Mouse (Mus musculus): ENCODE measurements around the gene Cpne4. TPM values are rescaled to one million over a fixed set of nuclear protein-coding genes. Genes with fewer than 3 reads are reported as not detected.

Gene Cpne4
- not detected in 2 replicates for polyA plus RNA-seq (2012; ENCODE audit: insufficient read depth, low replicate concordance)

DNA sequence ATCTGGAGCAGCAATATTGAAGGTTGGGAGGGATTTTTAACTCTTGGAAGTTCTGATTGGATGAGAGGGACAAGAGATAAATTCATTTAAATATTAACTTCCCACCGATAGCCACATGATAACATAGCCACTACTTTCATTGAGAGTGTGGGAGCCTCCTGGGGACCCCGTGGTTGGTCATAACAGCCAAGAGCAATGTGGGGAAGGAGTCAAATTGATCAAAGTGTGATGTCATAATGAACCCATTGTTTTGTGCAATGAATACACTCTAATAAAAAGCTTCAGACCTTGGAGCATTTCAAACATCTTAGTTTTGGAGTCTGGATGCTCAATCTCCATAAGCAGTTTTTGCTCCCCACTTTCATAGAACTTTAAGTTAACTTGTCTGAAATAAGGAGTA lies at the start of gene Cpne4:
Gene Cpne4 (plus strand): TSS at position 301 of the 400 bp plus-strand sequence.
- H3K36me3 ChIP-seq (replicated peaks; ENCODE audit: low read length), result no peaks in the 10 kb centered on the region
- peaks cover 8% of the 10 kb centered on the region for H3K9me3 ChIP-seq
- H3K27me3 ChIP-seq (replicated peaks), result no peaks in the 10 kb centered on the region
- no peaks in the 10 kb centered on the region for H3K4me1 ChIP-seq
- H3K4me3 ChIP-seq (replicated peaks), result no peak within 1 kb of the TSS
- TF ChIP-seq FLI1 (IDR thresholded peaks at IDR 0.05; ENCODE audit: low read length) (no peak), GATA1 (IDR thresholded peaks at IDR 0.05; ENCODE audit: borderline replicate concordance, low read length) (no peak)

- H3K27me3 ChIP-seq (replicated peaks), result no peaks in the 10 kb centered on the region
- H3K36me3 ChIP-seq (replicated peaks; ENCODE audit: low read length), result no peaks in the 10 kb centered on the region
- H3K4me3 ChIP-seq (replicated peaks), result no peak overlapping the region
- TF ChIP-seq GATA1 (IDR thresholded peaks at IDR 0.05; ENCODE audit: borderline replicate concordance, low read length) (no peak), FLI1 (IDR thresholded peaks at IDR 0.05; ENCODE audit: low read length) (no peak)
- no peaks in the 10 kb centered on the region for H3K4me1 ChIP-seq
- H3K9me3 ChIP-seq, result no peaks in the 10 kb centered on the region
Measured at GRCm38 (mm10) chr9:104515187-104515586, 31.9 kb upstream of the Cpne4 start.

- H3K27me3 ChIP-seq (replicated peaks), result no peaks in the 10 kb centered on the region
Measured at GRCm38 (mm10) chr9:104535508-104535907, 11.6 kb upstream of the Cpne4 start.

GRCm38 (mm10) chr9:104565815-104566214 lies 18.7 kb downstream of the Cpne4 start:
- no peaks in the 10 kb centered on the region for H3K36me3 ChIP-seq (replicated peaks; ENCODE audit: low read length)
- peaks cover 2% of the 10 kb centered on the region for H3K27me3 ChIP-seq (replicated peaks)
- no peak overlapping the region for H3K4me3 ChIP-seq (replicated peaks)
- no peaks in the 10 kb centered on the region for H3K9me3 ChIP-seq
- H3K4me1 ChIP-seq, result no peaks in the 10 kb centered on the region
- TF ChIP-seq GATA1 (IDR thresholded peaks at IDR 0.05; ENCODE audit: borderline replicate concordance, low read length) (no peak), FLI1 (IDR thresholded peaks at IDR 0.05; ENCODE audit: low read length) (no peak)

More at GRCm38 (mm10) chr9:104535508-104535907, 11.6 kb upstream of the Cpne4 start:
- TF ChIP-seq GATA1 (IDR thresholded peaks at IDR 0.05; ENCODE audit: borderline replicate concordance, low read length), result no peak
- TF ChIP-seq FLI1 (IDR thresholded peaks at IDR 0.05; ENCODE audit: low read length), result no peak
- Histone ChIP-seq H3K36me3 (replicated peaks; ENCODE audit: low read length) (no peaks in the 10 kb centered on the region), H3K4me1 (no peaks in the 10 kb centered on the region), H3K4me3 (replicated peaks) (no peak overlapping the region), H3K9me3 (peaks cover 5% of the 10 kb centered on the region; the same call in 1 of the 2 replicates)

- TF ChIP-seq FLI1 (IDR thresholded peaks at IDR 0.05; ENCODE audit: low read length), result no peak
- no peak for TF ChIP-seq GATA1 (IDR thresholded peaks at IDR 0.05; ENCODE audit: borderline replicate concordance, low read length)
- no peak overlapping the region for H3K4me3 ChIP-seq (replicated peaks)
- H3K4me1 ChIP-seq, result no peaks in the 10 kb centered on the region
- no peaks in the 10 kb centered on the region for H3K9me3 ChIP-seq
- no peaks in the 10 kb centered on the region for H3K36me3 ChIP-seq (replicated peaks; ENCODE audit: low read length)
- peaks cover 2% of the 10 kb centered on the region for H3K27me3 ChIP-seq (replicated peaks)
Measured at GRCm38 (mm10) chr9:104566468-104566867, 19.4 kb downstream of the Cpne4 start.

DNA sequence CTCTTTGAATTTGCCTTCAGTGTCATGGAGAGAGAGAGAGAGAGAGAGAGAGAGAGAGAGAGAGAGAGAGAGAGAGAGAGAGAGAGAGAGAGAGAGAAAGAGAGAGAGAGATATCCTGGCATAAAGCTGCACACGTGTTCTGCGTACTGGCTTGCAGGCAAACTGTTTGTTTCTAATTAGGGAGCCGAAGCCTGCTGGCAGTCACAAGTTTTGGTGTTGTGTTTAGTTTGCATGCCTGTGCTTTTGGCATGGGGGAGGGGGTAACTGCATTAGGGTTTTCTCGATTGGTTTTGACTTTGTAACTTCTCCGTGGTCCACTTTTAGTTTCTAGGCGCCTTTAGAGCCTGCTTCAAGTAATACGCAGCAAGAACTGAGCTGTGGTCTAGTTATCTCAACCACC lies 20.0 kb downstream of the Cpne4 start:
- TF ChIP-seq FLI1 (IDR thresholded peaks at IDR 0.05; ENCODE audit: low read length), result no peak
- no peak for TF ChIP-seq GATA1 (IDR thresholded peaks at IDR 0.05; ENCODE audit: borderline replicate concordance, low read length)

DNA sequence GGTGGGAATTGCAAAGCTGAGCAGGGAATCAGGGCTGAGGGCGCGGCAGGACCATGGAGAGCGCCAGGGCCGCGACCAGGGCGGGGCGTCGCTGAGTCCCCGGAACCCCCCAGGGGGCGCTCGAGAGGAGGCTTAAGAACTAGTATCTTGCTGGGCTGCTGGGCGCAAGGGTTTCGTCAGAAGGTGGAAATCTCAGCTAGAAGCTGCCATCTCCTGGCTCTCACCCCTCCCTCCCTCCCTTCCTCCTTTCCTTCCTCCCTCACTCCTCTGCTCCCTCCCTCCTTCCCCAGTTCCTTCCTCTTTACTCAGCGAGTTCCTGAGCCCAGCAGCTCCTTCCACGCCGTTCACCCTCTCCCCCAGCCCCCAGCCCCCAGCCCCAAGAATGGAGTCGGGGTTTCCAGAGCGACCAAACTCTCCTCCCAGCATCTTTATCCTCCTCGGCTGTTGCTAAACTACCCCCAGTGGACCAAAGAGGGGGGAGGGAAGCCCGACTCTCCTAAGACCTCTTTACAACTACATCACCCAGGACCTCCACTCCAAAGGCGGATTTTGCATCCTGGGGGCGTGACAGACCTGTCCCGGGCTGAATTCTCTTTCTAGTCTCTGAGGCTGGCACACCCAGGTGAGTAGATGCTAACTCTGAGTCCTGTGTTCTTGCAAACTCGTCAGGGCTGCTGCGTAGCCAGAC lies 22.5 kb downstream of the Cpne4 start:
- Histone ChIP-seq H3K27me3 (replicated peaks) (peaks cover 2% of the 10 kb centered on the region), H3K4me3 (replicated peaks) (no peak overlapping the region), H3K36me3 (replicated peaks; ENCODE audit: low read length) (no peaks in the 10 kb centered on the region), H3K9me3 (no peaks in the 10 kb centered on the region), H3K4me1 (no peaks in the 10 kb centered on the region)
- TF ChIP-seq FLI1 (IDR thresholded peaks at IDR 0.05; ENCODE audit: low read length), result no peak
- TF ChIP-seq GATA1 (IDR thresholded peaks at IDR 0.05; ENCODE audit: borderline replicate concordance, low read length), result no peak

More for the DNA sequence above, 20.0 kb downstream of the Cpne4 start:
- Histone ChIP-seq H3K4me1 (no peaks in the 10 kb centered on the region), H3K9me3 (no peaks in the 10 kb centered on the region), H3K36me3 (replicated peaks; ENCODE audit: low read length) (no peaks in the 10 kb centered on the region), H3K4me3 (replicated peaks) (no peak overlapping the region), H3K27me3 (replicated peaks) (peaks cover 2% of the 10 kb centered on the region)

DNA sequence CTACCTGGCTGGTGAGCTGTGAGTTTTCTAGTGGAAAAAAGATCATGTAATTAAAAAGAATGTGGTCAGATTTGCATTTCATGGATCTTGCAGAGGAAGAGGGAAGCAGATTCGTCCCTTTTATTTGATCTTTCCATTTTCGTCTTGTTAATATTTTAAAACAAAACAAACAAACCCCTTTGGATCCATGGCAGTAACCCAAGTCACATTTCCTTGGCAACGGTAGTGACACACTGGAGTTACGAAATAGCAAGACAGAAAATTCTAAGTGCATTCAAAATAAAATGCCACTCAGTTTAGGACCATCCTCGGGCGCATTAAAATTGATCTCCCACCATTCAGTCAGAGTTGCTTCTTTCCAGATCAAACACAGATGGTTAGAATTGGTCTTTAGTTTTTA lies 25.8 kb downstream of the Cpne4 start:
- no peak overlapping the region for H3K4me3 ChIP-seq (replicated peaks)
- no peaks in the 10 kb centered on the region for H3K9me3 ChIP-seq
- TF ChIP-seq FLI1 (IDR thresholded peaks at IDR 0.05; ENCODE audit: low read length), result no peak
- TF ChIP-seq GATA1 (IDR thresholded peaks at IDR 0.05; ENCODE audit: borderline replicate concordance, low read length), result no peak
- H3K27me3 ChIP-seq (replicated peaks), result peaks cover 2% of the 10 kb centered on the region
- H3K36me3 ChIP-seq (replicated peaks; ENCODE audit: low read length), result no peaks in the 10 kb centered on the region
- no peaks in the 10 kb centered on the region for H3K4me1 ChIP-seq

DNA sequence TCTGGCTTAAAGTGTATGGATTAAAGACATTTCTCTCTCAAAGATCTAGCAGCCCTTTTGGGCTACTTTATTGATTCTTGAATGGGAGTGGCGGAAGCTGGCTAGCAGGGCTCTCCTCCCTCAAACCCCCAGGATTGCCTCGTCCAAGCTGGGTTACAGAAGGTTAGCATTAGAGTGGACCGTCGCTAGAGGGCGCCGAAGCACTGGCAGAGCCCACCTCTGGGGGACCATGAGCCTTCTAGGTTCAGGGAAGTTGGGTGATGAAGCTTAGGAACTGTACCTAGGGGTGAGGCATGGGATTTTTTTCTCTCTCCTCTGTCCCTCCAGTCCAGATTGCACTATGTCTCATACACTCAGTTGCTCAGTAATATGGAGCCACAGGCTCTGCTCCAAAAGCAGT lies 27.4 kb downstream of the Cpne4 start:
- H3K4me3 ChIP-seq (replicated peaks), result no peak overlapping the region
- TF ChIP-seq GATA1 (IDR thresholded peaks at IDR 0.05; ENCODE audit: borderline replicate concordance, low read length) (no peak), FLI1 (IDR thresholded peaks at IDR 0.05; ENCODE audit: low read length) (no peak)
- peaks cover 2% of the 10 kb centered on the region for H3K27me3 ChIP-seq (replicated peaks)
- H3K4me1 ChIP-seq, result no peaks in the 10 kb centered on the region
- H3K9me3 ChIP-seq, result no peaks in the 10 kb centered on the region
- H3K36me3 ChIP-seq (replicated peaks; ENCODE audit: low read length), result no peaks in the 10 kb centered on the region

- Histone ChIP-seq H3K4me3 (replicated peaks) (no peak overlapping the region), H3K4me1 (no peaks in the 10 kb centered on the region), H3K27me3 (replicated peaks) (no peaks in the 10 kb centered on the region), H3K36me3 (replicated peaks; ENCODE audit: low read length) (no peaks in the 10 kb centered on the region), H3K9me3 (no peaks in the 10 kb centered on the region)
- TF ChIP-seq GATA1 (IDR thresholded peaks at IDR 0.05; ENCODE audit: borderline replicate concordance, low read length) (no peak), FLI1 (IDR thresholded peaks at IDR 0.05; ENCODE audit: low read length) (no peak)
Measured at GRCm38 (mm10) chr9:104581921-104582624, 35.0 kb downstream of the Cpne4 start.

All from megakaryocyte, embryonic 14.5 days (primary cell).